Mouse (Mus musculus) hindbrain, embryonic 13.5 days (tissue): ENCODE measurements at regions not wholly inside any gene's neighbourhood (a gene's known extent, or its start where the extent isn't known, plus 50 kb on each side); places are given as distances from the start of the nearest gene placed in this dataset.
A peak's percentile ranks its signal among the peaks of the same experiment; 100 is the strongest.

Experiments used
- ATAC-seq: fragments of 200-750 bp; cut with Nextera tagmentation; 2 replicates; pipeline ENCODE4 v1.8.0; 2017; ENCODE audit warnings: moderate TSS enrichment; ENCODE audit not compliant: low FRiP score
- H3K27ac ChIP-seq: fragments of 300-500 bp; sonication (generic); 2 replicates; pipeline ENCODE4 v1.5.1; 2015; ENCODE audit warnings: inconsistent platforms, mild to moderate bottlenecking, moderate library complexity
- H3K27me3 ChIP-seq: fragments of 300-500 bp; sonication (generic); 2 replicates; pipeline ENCODE4 v1.6.1; 2015; ENCODE audit warnings: mild to moderate bottlenecking, inconsistent platforms
- H3K36me3 ChIP-seq: fragments of 300-500 bp; sonication (generic); 2 replicates; pipeline ENCODE4 v1.6.1; 2015; ENCODE audit warnings: mild to moderate bottlenecking, inconsistent platforms
- H3K4me1 ChIP-seq: fragments of 300-500 bp; sonication (generic); replicated peaks from 2 replicates; pipeline ENCODE4 v1.6.1; 2015; ENCODE audit warnings: inconsistent platforms
- H3K4me2 ChIP-seq: fragments of 300-500 bp; sonication (generic); 2 replicates; pipeline ENCODE4 v1.6.1; 2015; ENCODE audit warnings: inconsistent platforms, mild to moderate bottlenecking, moderate library complexity
- H3K4me3 ChIP-seq: fragments of 300-500 bp; sonication (generic); 2 replicates; pipeline ENCODE4 v1.5.1; 2015; ENCODE audit warnings: mild to moderate bottlenecking, inconsistent platforms
- H3K9ac ChIP-seq: fragments of 300-500 bp; sonication (generic); 2 replicates; pipeline ENCODE4 v1.6.1; 2015; ENCODE audit warnings: mild to moderate bottlenecking, inconsistent platforms
- H3K9me3 ChIP-seq: fragments of 300-500 bp; sonication (generic); 2 replicates; pipeline ENCODE4 v1.6.1; 2016; ENCODE audit warnings: inconsistent platforms
- WGBS: fragments of 180-500 bp; shearing (Covaris S2); methylation state at CpG from one replicate; pipeline ENCODE4 v1.1.7; 2015; 5-methylcytosine and 5-hydroxymethylcytosine counted together

- Histone ChIP-seq H3K9me3 (no peaks in the 10 kb centered on the region), H3K4me1 (no peaks in the 10 kb centered on the region; the same call in 1 of the 2 replicates), H3K36me3 (no peaks in the 10 kb centered on the region), H3K4me3 (no peak overlapping the region), H3K4me2 (no peak overlapping the region), H3K27ac (no peak overlapping the region), H3K9ac (no peak overlapping the region), H3K27me3 (no peaks in the 10 kb centered on the region)
- WGBS: 86% methylated on average over 3 of the region's 3 CpGs
- no peak for ATAC-seq
These were observed 142.5 kb upstream of the Slc30a5 start for GRCm38 (mm10) chr13:100975741-100976140.

- no peaks in the 10 kb centered on the region for H3K36me3 ChIP-seq
- no peak overlapping the region for H3K4me3 ChIP-seq
- H3K27me3 ChIP-seq: no peaks in the 10 kb centered on the region
- H3K4me1 ChIP-seq: no peaks in the 10 kb centered on the region; the same call in 1 of the 2 replicates
- H3K9me3 ChIP-seq: no peaks in the 10 kb centered on the region
- H3K9ac ChIP-seq: no peak overlapping the region
- no peak overlapping the region for H3K27ac ChIP-seq
- H3K4me2 ChIP-seq: no peak overlapping the region
- ATAC-seq: no peak
- WGBS: 77% methylated on average over 2 of the region's 2 CpGs
These were observed 138.1 kb upstream of the Slc30a5 start for GRCm38 (mm10) chr13:100971080-100972017.

GRCm38 (mm10) chr13:100962811-100963540, 129.7 kb upstream of the Slc30a5 start:
- Histone ChIP-seq H3K9me3 (no peaks in the 10 kb centered on the region), H3K27me3 (0 out of 2 replicates have a peak, but pooled peaks cover 3% of the 10 kb centered on the region), H3K4me2 (no peak overlapping the region), H3K36me3 (no peaks in the 10 kb centered on the region), H3K4me3 (no peak overlapping the region), H3K4me1 (no peaks in the 10 kb centered on the region), H3K9ac (no peak overlapping the region), H3K27ac (no peak overlapping the region)
- WGBS: 65% methylated on average over 4 of the region's 4 CpGs
- no peak for ATAC-seq

DNA sequence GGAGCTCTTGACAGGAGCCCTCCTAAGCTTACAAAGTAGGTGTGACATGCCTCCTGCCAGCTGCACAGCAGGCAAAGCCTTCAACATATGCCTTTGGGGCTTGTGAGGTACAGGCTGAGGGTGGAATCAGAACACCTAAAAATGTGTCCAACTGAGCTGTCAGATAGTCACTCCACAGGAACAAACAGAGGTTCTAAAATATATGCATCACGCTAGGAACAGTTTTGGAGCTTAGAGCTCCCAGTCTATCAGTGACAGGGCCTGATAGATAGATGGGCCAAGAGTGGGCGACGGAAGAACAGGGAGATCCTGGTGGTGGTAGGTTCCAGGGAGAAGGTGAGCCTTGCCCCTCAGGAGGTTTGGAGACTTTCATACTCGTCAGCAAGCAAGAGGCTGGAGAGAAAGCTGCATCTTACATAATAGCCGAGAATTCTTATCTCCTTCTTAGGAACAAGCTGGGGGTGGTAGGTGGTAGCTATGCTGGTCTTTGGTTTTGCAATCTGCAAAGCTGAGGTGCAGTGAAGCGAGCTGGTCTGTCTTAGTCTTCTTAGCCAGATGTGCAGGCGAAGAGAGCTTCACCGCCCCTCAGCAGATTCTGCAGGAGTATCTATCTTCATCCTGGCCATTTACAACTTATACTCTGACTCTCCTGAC, 121.5 kb upstream of the Slc30a5 start:
- Histone ChIP-seq H3K27ac (no peak overlapping the region), H3K9me3 (no peaks in the 10 kb centered on the region), H3K4me2 (no peak overlapping the region), H3K9ac (no peak overlapping the region), H3K27me3 (0 out of 2 replicates have a peak, but pooled peaks cover 3% of the 10 kb centered on the region), H3K36me3 (no peaks in the 10 kb centered on the region), H3K4me3 (no peak overlapping the region), H3K4me1 (peaks cover 18% of the 10 kb centered on the region)
- ATAC-seq: no peak
- 88% methylated on average over 8 of the region's 8 CpGs for WGBS

DNA sequence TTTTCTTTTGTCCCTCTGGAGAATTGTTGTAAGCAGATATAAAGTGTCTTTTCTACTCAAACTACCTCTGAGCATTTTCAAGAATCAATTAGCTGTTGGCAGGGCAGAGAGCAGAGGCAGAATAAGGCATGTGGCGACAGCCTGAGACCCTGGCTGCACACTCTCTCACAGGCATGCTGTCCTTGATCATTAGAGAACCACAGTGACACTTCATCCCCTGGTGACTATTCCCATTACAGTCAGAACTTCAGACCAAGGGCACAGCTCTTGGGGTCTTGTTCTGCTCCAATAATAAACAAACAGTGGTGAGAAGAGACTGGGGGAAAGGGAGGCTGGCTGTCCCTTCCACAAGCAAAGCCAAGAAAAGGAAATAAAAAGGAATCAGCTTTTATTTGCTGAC, 120.9 kb upstream of the Slc30a5 start:
- no peak for ATAC-seq
- H3K9me3 ChIP-seq: no peaks in the 10 kb centered on the region
- 52% methylated on average over 1 of the region's 1 CpGs for WGBS
- no peak overlapping the region for H3K4me2 ChIP-seq
- peaks cover 18% of the 10 kb centered on the region for H3K4me1 ChIP-seq
- no peak overlapping the region for H3K27ac ChIP-seq
- no peaks in the 10 kb centered on the region for H3K36me3 ChIP-seq
- H3K27me3 ChIP-seq: 0 out of 2 replicates have a peak, but pooled peaks cover 3% of the 10 kb centered on the region
- no peak overlapping the region for H3K9ac ChIP-seq
- no peak overlapping the region for H3K4me3 ChIP-seq

DNA sequence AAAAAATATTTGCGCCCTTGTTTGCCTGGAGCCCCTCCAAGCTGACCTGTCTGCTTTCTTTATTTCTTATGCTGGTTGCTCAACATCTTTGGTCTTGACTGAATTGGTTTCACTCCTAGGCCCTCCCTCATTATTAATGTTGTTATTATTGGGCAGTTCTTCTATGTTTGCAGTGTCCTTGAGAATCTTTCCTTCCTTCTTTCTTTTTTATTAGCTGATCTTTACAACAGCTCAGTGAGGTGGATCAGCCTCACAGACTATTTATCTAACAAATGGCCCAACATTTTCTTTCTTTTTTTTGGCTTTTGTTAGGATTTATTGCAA, 117.9 kb upstream of the Slc30a5 start:
- WGBS: 93% methylated on average over 1 of the region's 1 CpGs
- ATAC-seq: no peak

DNA sequence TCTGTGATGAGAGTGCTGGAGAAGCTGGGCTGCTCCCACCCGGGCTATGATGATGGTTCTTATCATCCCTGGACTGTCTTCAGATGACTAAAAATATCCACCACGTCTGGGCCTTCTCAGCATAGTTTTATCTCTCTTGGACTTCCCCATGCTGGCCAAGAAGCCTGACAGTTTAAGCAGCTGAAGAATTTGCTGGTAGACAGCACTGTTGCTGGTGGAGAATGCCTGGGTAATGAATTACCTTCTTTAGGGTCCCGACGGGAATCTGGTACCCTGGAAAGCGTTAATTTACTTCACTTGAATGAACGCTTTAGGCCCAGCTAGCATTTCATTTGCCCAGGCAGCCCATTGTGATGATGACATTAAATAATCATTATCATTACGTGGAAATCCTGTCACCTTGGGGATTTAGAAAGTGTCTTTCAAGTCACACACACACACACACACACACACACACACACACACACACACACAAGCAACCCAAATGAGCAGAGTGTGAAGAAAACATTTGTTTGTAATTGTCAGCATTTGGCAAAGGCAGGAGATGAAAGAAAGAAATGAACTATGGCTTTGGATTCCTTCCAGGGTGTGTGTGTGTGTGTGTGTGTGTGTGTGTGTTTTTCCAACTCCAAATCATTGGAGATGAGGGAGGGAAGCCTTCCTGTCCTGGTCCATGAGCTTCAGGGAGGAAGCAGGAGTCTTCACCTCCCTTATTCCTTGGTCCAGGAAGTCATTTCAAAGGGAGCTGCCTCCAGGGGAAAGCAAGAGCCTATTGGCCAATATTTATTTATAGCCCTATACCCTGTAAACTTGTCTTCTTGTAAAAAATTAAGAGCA, 117.3 kb upstream of the Slc30a5 start:
- H3K9me3 ChIP-seq: no peaks in the 10 kb centered on the region
- 0 out of 2 replicates have a peak overlapping the region, but pooled peaks have one; percentile 52 for H3K27ac ChIP-seq
- WGBS: 24% methylated on average over 7 of the region's 7 CpGs
- no peaks in the 10 kb centered on the region for H3K27me3 ChIP-seq
- ATAC-seq: peak; percentile 81; the same call in 1 of the 2 replicates
- no peaks in the 10 kb centered on the region for H3K36me3 ChIP-seq
- H3K4me1 ChIP-seq: peaks cover 18% of the 10 kb centered on the region
- no peak overlapping the region for H3K4me2 ChIP-seq
- no peak overlapping the region for H3K9ac ChIP-seq
- no peak overlapping the region for H3K4me3 ChIP-seq

More for the DNA sequence above, 117.9 kb upstream of the Slc30a5 start:
- no peaks in the 10 kb centered on the region for H3K27me3 ChIP-seq
- H3K27ac ChIP-seq: 0 out of 2 replicates have a peak overlapping the region, but pooled peaks have one; percentile 52
- H3K4me1 ChIP-seq: peaks cover 18% of the 10 kb centered on the region
- H3K9ac ChIP-seq: no peak overlapping the region
- H3K36me3 ChIP-seq: no peaks in the 10 kb centered on the region
- H3K4me3 ChIP-seq: no peak overlapping the region
- H3K9me3 ChIP-seq: no peaks in the 10 kb centered on the region
- H3K4me2 ChIP-seq: no peak overlapping the region

DNA sequence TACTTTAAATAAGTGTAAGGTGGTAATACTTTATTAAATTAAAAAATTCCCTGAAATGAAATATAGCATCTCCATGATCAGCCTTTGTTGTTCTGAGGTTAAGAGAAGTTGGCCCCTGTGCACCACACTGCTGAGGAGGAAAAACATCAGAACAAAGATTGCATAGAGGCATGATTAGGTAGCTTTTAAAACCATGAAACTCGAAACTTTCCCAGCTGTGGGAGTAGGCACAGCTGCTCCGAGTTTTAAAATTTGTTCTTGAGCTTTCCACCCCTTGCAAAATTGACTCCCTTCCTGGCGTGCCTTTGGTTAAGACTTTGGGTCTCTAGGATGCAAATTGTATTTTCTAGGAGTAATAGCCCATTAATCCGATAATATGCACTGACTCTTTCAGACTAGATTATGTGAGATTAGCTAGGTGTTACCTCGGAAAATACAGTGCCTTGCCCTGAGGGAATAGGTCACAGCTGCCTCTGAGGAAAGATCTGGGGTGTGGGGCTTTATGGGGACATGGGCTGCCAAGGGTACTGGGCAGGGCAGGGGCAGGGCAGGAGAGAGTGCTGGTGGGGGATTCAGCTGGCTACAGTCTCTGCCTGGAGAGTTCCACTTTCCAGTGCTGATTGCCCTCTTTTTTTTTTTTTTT, 110.1 kb upstream of the Slc30a5 start:
- WGBS: 63% methylated on average over 5 of the region's 5 CpGs

DNA sequence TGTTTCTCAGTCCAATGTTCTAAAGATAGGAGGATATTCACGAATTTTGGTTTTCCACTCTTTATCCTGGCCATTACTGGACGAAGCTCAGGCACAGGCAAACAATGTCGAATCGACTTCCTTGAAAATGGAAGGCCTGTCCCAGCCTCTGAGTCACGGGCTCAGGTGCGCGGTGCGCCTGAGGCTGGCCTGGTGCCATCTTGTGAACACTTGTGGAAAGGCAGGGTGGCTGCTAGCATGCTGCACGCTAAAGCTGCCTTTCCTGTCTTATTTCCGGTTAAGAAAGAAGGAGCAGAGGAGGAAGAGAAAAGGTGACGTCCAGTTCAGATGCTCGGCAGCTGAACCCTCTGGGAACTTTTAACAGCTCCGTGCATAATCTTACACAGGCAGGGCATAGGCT, 107.6 kb upstream of the Slc30a5 start:
- no peak overlapping the region for H3K27ac ChIP-seq
- H3K4me3 ChIP-seq: no peak overlapping the region
- H3K36me3 ChIP-seq: no peaks in the 10 kb centered on the region
- no peak overlapping the region for H3K9ac ChIP-seq
- ATAC-seq: no peak
- H3K9me3 ChIP-seq: no peaks in the 10 kb centered on the region
- H3K27me3 ChIP-seq: no peaks in the 10 kb centered on the region
- H3K4me1 ChIP-seq: no peaks in the 10 kb centered on the region
- no peak overlapping the region for H3K4me2 ChIP-seq
- 78% methylated on average over 13 of the region's 13 CpGs for WGBS

More for the DNA sequence above, 110.1 kb upstream of the Slc30a5 start:
- Histone ChIP-seq H3K4me3 (no peak overlapping the region), H3K27ac (no peak overlapping the region), H3K4me2 (no peak overlapping the region), H3K9me3 (no peaks in the 10 kb centered on the region), H3K9ac (no peak overlapping the region), H3K4me1 (no peaks in the 10 kb centered on the region), H3K36me3 (no peaks in the 10 kb centered on the region), H3K27me3 (no peaks in the 10 kb centered on the region)
- no peak for ATAC-seq

DNA sequence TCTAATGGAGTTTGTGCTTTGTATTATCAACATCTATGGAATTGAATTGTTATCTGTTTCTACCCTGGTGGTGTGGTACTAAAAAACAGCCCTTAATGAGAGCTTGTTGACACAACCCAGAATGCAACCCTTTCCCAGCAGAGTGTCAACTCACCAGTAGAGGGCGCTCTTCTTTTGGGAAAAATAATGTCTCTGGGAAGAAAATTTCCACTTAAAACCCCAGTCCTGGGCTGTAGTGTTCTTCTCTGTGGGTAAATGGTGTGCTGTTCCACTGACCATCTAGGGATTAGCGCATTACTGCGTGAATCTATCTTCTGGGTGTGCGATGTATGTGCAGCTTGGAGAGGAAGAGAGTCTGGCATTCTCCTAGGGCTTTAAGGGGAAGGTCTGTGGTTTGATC, 106.5 kb upstream of the Slc30a5 start:
- H3K4me3 ChIP-seq: no peak overlapping the region
- H3K9ac ChIP-seq: no peak overlapping the region
- no peaks in the 10 kb centered on the region for H3K36me3 ChIP-seq
- H3K4me2 ChIP-seq: no peak overlapping the region
- no peaks in the 10 kb centered on the region for H3K9me3 ChIP-seq
- no peaks in the 10 kb centered on the region for H3K4me1 ChIP-seq
- H3K27ac ChIP-seq: no peak overlapping the region
- WGBS: 42% methylated on average over 4 of the region's 4 CpGs
- H3K27me3 ChIP-seq: no peaks in the 10 kb centered on the region
- ATAC-seq: no peak

DNA sequence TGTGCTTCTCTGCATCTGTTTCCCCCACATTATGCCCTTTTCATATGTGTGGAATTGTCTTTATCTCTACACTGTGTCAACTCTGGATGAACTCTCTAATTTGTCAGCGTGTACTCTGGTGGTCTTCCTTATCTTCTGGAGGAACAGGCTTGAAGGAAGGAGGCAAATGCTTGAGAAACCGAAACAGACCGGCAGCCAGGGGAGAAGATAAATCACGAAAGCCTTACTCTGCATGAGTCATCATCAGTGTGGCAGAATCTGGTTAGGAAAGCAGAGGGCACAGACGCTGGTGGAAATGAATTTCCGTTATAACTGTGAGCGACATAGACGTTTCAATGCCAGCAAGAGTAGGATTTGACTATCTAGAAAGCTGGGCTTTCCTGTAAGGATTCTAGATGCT, 100.0 kb upstream of the Slc30a5 start:
- no peak overlapping the region for H3K4me3 ChIP-seq
- no peaks in the 10 kb centered on the region for H3K27me3 ChIP-seq
- H3K36me3 ChIP-seq: no peaks in the 10 kb centered on the region
- H3K4me1 ChIP-seq: no peaks in the 10 kb centered on the region
- no peak overlapping the region for H3K27ac ChIP-seq
- H3K9me3 ChIP-seq: no peaks in the 10 kb centered on the region
- ATAC-seq: no peak
- WGBS: 91% methylated on average over 8 of the region's 8 CpGs
- H3K4me2 ChIP-seq: no peak overlapping the region
- no peak overlapping the region for H3K9ac ChIP-seq
